Mouse (Mus musculus) stomach, embryonic 16.5 days (tissue): Measurements from ENCODE around the gene Diaph3. TPM values are rescaled to one million over a fixed set of nuclear protein-coding genes. Genes with fewer than 3 reads are reported as not detected.

ENCODE experiments used
- ATAC-seq: fragments of 200-750 bp; cut with Nextera tagmentation; 2 replicates; pipeline ENCODE4 v1.8.0; 2017; ENCODE audit warnings: moderate number of reproducible peaks, moderate TSS enrichment; ENCODE audit not compliant: insufficient read depth, low FRiP score
- H3K27ac ChIP-seq: fragments of 300-500 bp; sonication (generic); 2 replicates; pipeline ENCODE4 v1.5.1; 2014; ENCODE audit warnings: low read length
- H3K27me3 ChIP-seq: fragments of 300-500 bp; sonication (generic); 2 replicates; pipeline ENCODE4 v1.6.1; 2014; ENCODE audit warnings: low read length, control low read depth, mixed read lengths; ENCODE audit not compliant: control insufficient read depth, insufficient read depth
- H3K36me3 ChIP-seq: fragments of 300-500 bp; sonication (generic); 2 replicates; pipeline ENCODE4 v1.6.1; 2014; ENCODE audit warnings: low read length; ENCODE audit not compliant: control insufficient read depth, insufficient read depth
- H3K4me1 ChIP-seq: fragments of 300-500 bp; sonication (generic); 2 replicates; pipeline ENCODE4 v1.6.1; 2014; ENCODE audit warnings: low read length, control low read depth, mixed read lengths; ENCODE audit not compliant: control insufficient read depth, insufficient read depth
- H3K4me2 ChIP-seq: fragments of 300-500 bp; sonication (generic); 2 replicates; pipeline ENCODE4 v1.6.1; 2014; ENCODE audit warnings: low read depth, low read length, mixed read lengths
- H3K4me3 ChIP-seq: fragments of 300-500 bp; sonication (generic); replicated peaks from 2 replicates; pipeline ENCODE4 v1.5.1; 2014; ENCODE audit warnings: mild to moderate bottlenecking, low read length
- H3K9ac ChIP-seq: fragments of 300-500 bp; sonication (generic); 2 replicates; pipeline ENCODE4 v1.6.1; 2014; ENCODE audit warnings: low read length
- H3K9me3 ChIP-seq: fragments of 300-500 bp; sonication (generic); replicated peaks from 2 replicates; pipeline ENCODE4 v1.6.1; 2016; ENCODE audit warnings: low read length, control low read depth; ENCODE audit not compliant: control insufficient read depth
- WGBS: fragments of 180-500 bp; shearing (Covaris S2); extraction: QIAGEN DNeasy Blood & Tissue Kit; methylation state at CpG from one replicate; pipeline ENCODE4 v1.1.7; 2014; 5-methylcytosine and 5-hydroxymethylcytosine counted together
- microRNA-seq: library from miRNA; unstranded; fragments of <30 nt; microRNA quantifications from one replicate; pipeline ENCODE4, GENCODE M21; 2016
- polyA plus RNA-seq: library from polyadenylated mRNA; unstranded; fragments of >200 nt; fragmentation: Nextera tagmentation; extraction: Ambion mirVana; gene quantifications from 2 replicates; pipeline ENCODE4 v1.2.1, GENCODE M21; 2015

The Diaph3 gene
- polyA plus RNA-seq, 1 experiment from 2014 or later: 9.4 TPM

- 68% methylated on average over 5 of the region's 5 CpGs for WGBS
- no peaks in the 10 kb centered on the region for H3K9me3 ChIP-seq
- H3K9ac ChIP-seq: no peak overlapping the region
- no peaks in the 10 kb centered on the region for H3K36me3 ChIP-seq
- H3K27ac ChIP-seq: no peak overlapping the region
- no peak overlapping the region for H3K4me2 ChIP-seq
- H3K4me1 ChIP-seq: no peaks in the 10 kb centered on the region
- no peak for ATAC-seq
- H3K4me3 ChIP-seq: no peak overlapping the region
- H3K27me3 ChIP-seq: no peaks in the 10 kb centered on the region
These were observed 500.9 kb downstream of the Diaph3 start for GRCm38 (mm10) chr14:86640086-86640485.

DNA sequence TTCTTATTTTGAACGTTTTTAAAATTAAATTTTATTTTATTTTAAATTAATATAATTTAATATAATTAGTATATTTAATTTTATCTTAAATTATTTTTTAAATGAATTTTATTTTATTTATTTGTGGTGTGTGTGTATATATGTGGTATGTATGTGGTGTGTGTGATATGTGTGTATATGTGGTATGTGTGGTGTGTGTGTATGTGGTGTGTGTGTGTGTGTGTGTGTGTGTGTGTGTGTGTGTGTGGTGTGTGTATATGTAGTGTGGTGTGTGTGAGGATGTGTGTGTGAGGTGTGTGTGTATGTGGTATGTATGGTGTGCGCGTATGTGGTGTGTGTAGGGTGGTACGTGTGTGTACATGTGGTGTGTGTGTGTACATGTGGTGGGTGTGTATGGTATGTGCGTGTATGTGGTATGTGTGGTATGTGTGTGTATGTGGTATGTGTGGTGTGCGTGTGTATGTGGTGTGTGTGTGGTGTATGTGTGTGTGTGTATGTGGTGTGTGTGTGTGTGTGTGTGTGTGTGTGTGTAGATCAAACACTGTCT is 505.4 kb downstream of the Diaph3 start:
- no peaks in the 10 kb centered on the region for H3K4me1 ChIP-seq
- H3K36me3 ChIP-seq: no peaks in the 10 kb centered on the region
- H3K9ac ChIP-seq: no peak overlapping the region
- H3K27me3 ChIP-seq: no peaks in the 10 kb centered on the region
- ATAC-seq: no peak
- no peak overlapping the region for H3K4me2 ChIP-seq
- WGBS: 26% methylated on average over 6 of the region's 6 CpGs
- H3K27ac ChIP-seq: no peak overlapping the region
- H3K9me3 ChIP-seq: no peaks in the 10 kb centered on the region
- no peak overlapping the region for H3K4me3 ChIP-seq

- Histone ChIP-seq H3K27ac (no peak overlapping the region), H3K36me3 (no peaks in the 10 kb centered on the region), H3K9ac (no peak overlapping the region), H3K4me1 (no peaks in the 10 kb centered on the region), H3K9me3 (no peaks in the 10 kb centered on the region), H3K4me2 (no peak overlapping the region), H3K27me3 (no peaks in the 10 kb centered on the region), H3K4me3 (no peak overlapping the region)
- no peak for ATAC-seq
- WGBS: 80% methylated on average over 2 of the region's 2 CpGs
These were observed 506.0 kb downstream of the Diaph3 start for GRCm38 (mm10) chr14:86635052-86635451.

DNA sequence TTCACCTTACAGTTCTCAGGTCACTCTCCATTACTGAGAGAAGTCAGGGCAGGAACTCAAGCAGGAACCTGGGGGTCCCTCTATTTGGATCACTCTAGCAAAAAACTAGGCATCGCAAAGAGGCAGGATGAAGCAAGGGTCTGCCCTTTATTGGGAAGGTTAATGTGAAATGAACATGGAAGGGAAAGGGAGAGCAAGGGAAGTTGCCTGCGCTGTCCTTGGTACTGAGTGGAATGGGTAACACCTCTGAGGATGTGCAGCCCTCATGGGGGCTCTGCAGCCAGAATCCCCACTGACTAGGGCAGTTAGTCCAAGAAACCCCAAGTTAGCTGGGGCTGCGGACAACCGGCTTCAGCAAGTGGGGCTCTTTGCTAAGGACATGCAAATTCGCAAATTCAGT is 507.2 kb downstream of the Diaph3 start:
- no peak overlapping the region for H3K4me3 ChIP-seq
- no peak overlapping the region for H3K9ac ChIP-seq
- no peaks in the 10 kb centered on the region for H3K27me3 ChIP-seq
- H3K36me3 ChIP-seq: no peaks in the 10 kb centered on the region
- no peak for ATAC-seq
- no peaks in the 10 kb centered on the region for H3K9me3 ChIP-seq
- WGBS: 70% methylated on average over 5 of the region's 5 CpGs
- H3K4me1 ChIP-seq: no peaks in the 10 kb centered on the region
- no peak overlapping the region for H3K27ac ChIP-seq
- H3K4me2 ChIP-seq: no peak overlapping the region

- no peaks in the 10 kb centered on the region for H3K9me3 ChIP-seq
- no peak overlapping the region for H3K4me2 ChIP-seq
- ATAC-seq: no peak
- no peaks in the 10 kb centered on the region for H3K36me3 ChIP-seq
- no peaks in the 10 kb centered on the region for H3K27me3 ChIP-seq
- no peaks in the 10 kb centered on the region for H3K4me1 ChIP-seq
- no peak overlapping the region for H3K27ac ChIP-seq
- no peak overlapping the region for H3K9ac ChIP-seq
- WGBS: 78% methylated on average over 5 of the region's 5 CpGs
- H3K4me3 ChIP-seq: no peak overlapping the region
These were observed 516.1 kb downstream of the Diaph3 start for GRCm38 (mm10) chr14:86624816-86625425.

DNA sequence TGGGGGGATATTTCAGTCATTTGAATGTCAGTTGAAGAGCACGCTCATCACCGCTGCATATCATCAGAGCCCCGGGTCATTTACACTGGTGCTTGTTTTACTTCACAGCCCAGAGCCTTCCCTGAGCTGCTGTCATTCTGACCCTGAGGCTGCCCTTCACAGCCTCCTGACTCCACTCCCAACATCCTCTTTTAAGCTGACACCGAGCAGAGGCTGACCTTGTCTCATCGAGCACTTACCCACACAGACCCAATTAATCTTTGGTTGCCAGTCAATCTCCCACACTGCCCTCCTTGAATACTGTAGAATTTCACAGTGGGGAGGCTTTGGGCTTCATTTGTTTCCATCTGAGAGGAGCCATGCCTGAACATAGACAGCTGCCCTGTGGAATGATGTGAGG is 521.4 kb downstream of the Diaph3 start:
- no peaks in the 10 kb centered on the region for H3K27me3 ChIP-seq
- H3K4me2 ChIP-seq: no peak overlapping the region
- 58% methylated on average over 5 of the region's 5 CpGs for WGBS
- no peak overlapping the region for H3K27ac ChIP-seq
- H3K9me3 ChIP-seq: no peaks in the 10 kb centered on the region
- no peak overlapping the region for H3K4me3 ChIP-seq
- no peak overlapping the region for H3K9ac ChIP-seq
- no peaks in the 10 kb centered on the region for H3K36me3 ChIP-seq
- no peak for ATAC-seq
- no peaks in the 10 kb centered on the region for H3K4me1 ChIP-seq

Small RNA genes within 50 kb of the gene (microRNA-seq; reads per million reads assigned to microRNA genes)
- gene Gm23438: not detected
